Mouse (Mus musculus) thymus, postnatal 36 days (tissue): Measurements from ENCODE around the gene Il1f10.
A peak's percentile ranks its signal among the peaks of the same experiment; 100 is the strongest.

Source experiments
- DNase-seq, 2 experiments: peaks; one replicate each; pipeline ENCODE4 v3.0.0; 2022; ENCODE audit warnings: mixed read lengths in 2 of 2

Gene Il1f10

GRCm38 (mm10) chr2:24290896-24291295 is at the start of gene Il1f10:
Il1f10 (plus strand) TSS chr2:24291196.
- DNase-seq: no peak

- DNase-seq: no peak
Observed at GRCm38 (mm10) chr2:24267503-24267902, 23.5 kb upstream of the Il1f10 start.

- DNase-seq: no peak
Observed at GRCm38 (mm10) chr2:24273619-24274018, 17.4 kb upstream of the Il1f10 start.

- DNase-seq: no peak
Observed at GRCm38 (mm10) chr2:24275146-24275545, 15.8 kb upstream of the Il1f10 start.

- DNase-seq: no peak
Observed at GRCm38 (mm10) chr2:24276654-24277053, 14.3 kb upstream of the Il1f10 start, which contains the start of gene Il1f5. Il1f5 (plus strand) TSS chr2:24276954.

- DNase-seq: no peak
Observed at GRCm38 (mm10) chr2:24294616-24295015, 3.6 kb downstream of the Il1f10 start.

GRCm38 (mm10) chr2:24296837-24297236 is 5.8 kb downstream of the Il1f10 start:
- DNase-seq: peak in 1 of 2 experiments; percentile 12

GRCm38 (mm10) chr2:24311302-24312001 is 20.5 kb downstream of the Il1f10 start:
- DNase-seq: peak; percentile 4 to 7

- DNase-seq: no peak
Observed at GRCm38 (mm10) chr2:24316919-24317318, 25.9 kb downstream of the Il1f10 start.

GRCm38 (mm10) chr2:24317919-24318598 is 27.1 kb downstream of the Il1f10 start:
- DNase-seq: no peak

GRCm38 (mm10) chr2:24335333-24335732 is 44.3 kb downstream of the Il1f10 start:
- DNase-seq: no peak

GRCm38 (mm10) chr2:24336545-24336944 is 45.5 kb downstream of the Il1f10 start, which contains the start of gene Il1rn:
Il1rn (plus strand) TSS chr2:24336853.
- DNase-seq: no peak

GRCm38 (mm10) chr2:24341395-24341885 is 50.4 kb downstream of the Il1f10 start:
- DNase-seq: no peak
